Mouse (Mus musculus) intestine, postnatal 0 days (tissue): ENCODE measurements around the gene Celf2. TPM values are rescaled to one million over a fixed set of nuclear protein-coding genes. Genes with fewer than 3 reads are reported as not detected.

Source experiments
- ATAC-seq: fragments of 200-750 bp; cut with Nextera tagmentation; 2 replicates; pipeline ENCODE4 v1.8.0; 2017; ENCODE audit warnings: mild to moderate bottlenecking, moderate TSS enrichment, moderate library complexity
- H3K27ac ChIP-seq: fragments of 300-500 bp; sonication (generic); 2 replicates; pipeline ENCODE4 v1.5.1; 2014; ENCODE audit warnings: mild to moderate bottlenecking, low read depth, low read length, moderate library complexity
- H3K27me3 ChIP-seq: fragments of 300-500 bp; sonication (generic); replicated peaks from 2 replicates; pipeline ENCODE4 v1.6.1; 2014; ENCODE audit warnings: low read length, mixed read lengths; ENCODE audit not compliant: control insufficient read depth, insufficient read depth
- H3K36me3 ChIP-seq: fragments of 300-500 bp; sonication (generic); 2 replicates; pipeline ENCODE4 v1.6.1; 2014; ENCODE audit warnings: mild to moderate bottlenecking, moderate library complexity; ENCODE audit not compliant: control insufficient read depth, insufficient read depth
- H3K4me1 ChIP-seq: fragments of 300-500 bp; sonication (generic); replicated peaks from 2 replicates; pipeline ENCODE4 v1.6.1; 2014; ENCODE audit warnings: antibody characterized with exemption, low read length, mixed read lengths; ENCODE audit not compliant: control insufficient read depth, insufficient read depth
- H3K4me2 ChIP-seq: fragments of 300-500 bp; sonication (generic); replicated peaks from 2 replicates; pipeline ENCODE4 v1.6.1; 2014; ENCODE audit warnings: low read depth, mild to moderate bottlenecking, moderate library complexity
- H3K4me3 ChIP-seq: fragments of 300-500 bp; sonication (generic); 2 replicates; pipeline ENCODE4 v1.5.1; 2014; ENCODE audit warnings: low read depth, low read length
- H3K9ac ChIP-seq: fragments of 300-500 bp; sonication (generic); 2 replicates; pipeline ENCODE4 v1.6.1; 2014; ENCODE audit warnings: mild to moderate bottlenecking, low read depth, low read length
- H3K9me3 ChIP-seq: fragments of 300-500 bp; sonication (generic); 2 replicates; pipeline ENCODE4 v1.6.1; 2016; ENCODE audit warnings: mixed run types; ENCODE audit not compliant: control insufficient read depth
- CTCF ChIP-seq: sonication (generic); IDR thresholded peaks from 2 replicates; pipeline ENCODE4 v1.5.1; 2016; ENCODE audit warnings: low read depth, mild to moderate bottlenecking, control low read depth, antibody characterized with exemption, moderate library complexity
- WGBS: fragments of 180-500 bp; shearing (Covaris S2); extraction: QIAGEN DNeasy Blood & Tissue Kit; methylation state at CpG from one replicate; pipeline ENCODE4 v1.1.7; 2014; 5-methylcytosine and 5-hydroxymethylcytosine counted together
- polyA plus RNA-seq: library from polyadenylated mRNA; unstranded; fragments of >200 nt; fragmentation: Nextera tagmentation; extraction: Ambion mirVana; gene quantifications from 2 replicates; pipeline ENCODE4 v1.2.1, GENCODE M21; 2015

Gene Celf2
- polyA plus RNA-seq, 1 experiment from 2014 or later = 16.8 TPM

DNA sequence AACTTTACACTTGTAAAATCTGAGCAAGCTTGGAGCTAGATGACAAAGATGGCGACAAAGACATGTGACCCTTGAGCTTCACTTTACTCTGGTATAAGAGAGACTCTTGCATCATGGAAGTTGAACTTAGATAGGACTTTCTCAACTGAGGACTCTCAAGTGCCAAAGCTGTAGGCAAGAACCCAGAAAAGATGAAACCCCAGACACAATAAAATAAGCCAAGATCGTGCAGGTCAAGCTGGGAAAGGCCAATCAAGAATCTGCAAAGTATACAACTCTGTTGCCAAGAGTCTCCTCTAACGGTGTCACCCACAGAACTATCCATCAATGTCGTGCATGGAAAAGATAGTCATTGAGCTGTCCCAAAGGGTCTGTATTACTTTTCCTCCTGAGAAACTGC, 558.7 kb downstream of the Celf2 start:
- Histone ChIP-seq H3K27ac (no peak overlapping the region), H3K36me3 (no peaks in the 10 kb centered on the region), H3K4me2 (no peak overlapping the region), H3K4me1 (no peaks in the 10 kb centered on the region), H3K9ac (no peak overlapping the region), H3K4me3 (no peak overlapping the region), H3K27me3 (no peaks in the 10 kb centered on the region), H3K9me3 (no peaks in the 10 kb centered on the region)
- no peak for TF ChIP-seq CTCF
- whole genome bisulfite sequencing = 72% methylated on average over 4 of the region's 4 CpGs
- no peak for ATAC-seq

- Histone ChIP-seq H3K27ac (no peak overlapping the region), H3K4me1 (no peaks in the 10 kb centered on the region), H3K9ac (no peak overlapping the region), H3K27me3 (no peaks in the 10 kb centered on the region), H3K36me3 (no peaks in the 10 kb centered on the region), H3K4me2 (no peak overlapping the region), H3K9me3 (no peaks in the 10 kb centered on the region), H3K4me3 (no peak overlapping the region)
- 77% methylated on average over 9 of the region's 9 CpGs for WGBS
- no peak for ATAC-seq
- no peak for TF ChIP-seq CTCF
These were observed 563.5 kb downstream of the Celf2 start for GRCm38 (mm10) chr2:6945638-6946415.

GRCm38 (mm10) chr2:6943651-6944050, 565.7 kb downstream of the Celf2 start:
- WGBS = 78% methylated on average over 8 of the region's 8 CpGs
- no peak for TF ChIP-seq CTCF
- Histone ChIP-seq H3K27ac (no peak overlapping the region), H3K4me1 (no peaks in the 10 kb centered on the region), H3K9ac (no peak overlapping the region), H3K4me3 (no peak overlapping the region), H3K4me2 (no peak overlapping the region), H3K36me3 (no peaks in the 10 kb centered on the region), H3K9me3 (no peaks in the 10 kb centered on the region), H3K27me3 (no peaks in the 10 kb centered on the region)
- ATAC-seq = no peak

- no peak for TF ChIP-seq CTCF
- no peak overlapping the region for H3K4me3 ChIP-seq
- WGBS = 84% methylated on average over 2 of the region's 2 CpGs
- no peak overlapping the region for H3K4me2 ChIP-seq
- ATAC-seq = no peak
- no peaks in the 10 kb centered on the region for H3K36me3 ChIP-seq
- no peaks in the 10 kb centered on the region for H3K4me1 ChIP-seq
- H3K27ac ChIP-seq = no peak overlapping the region
- no peaks in the 10 kb centered on the region for H3K27me3 ChIP-seq
- H3K9me3 ChIP-seq = no peaks in the 10 kb centered on the region
- H3K9ac ChIP-seq = no peak overlapping the region
These were observed 566.5 kb downstream of the Celf2 start for GRCm38 (mm10) chr2:6942635-6943390.

DNA sequence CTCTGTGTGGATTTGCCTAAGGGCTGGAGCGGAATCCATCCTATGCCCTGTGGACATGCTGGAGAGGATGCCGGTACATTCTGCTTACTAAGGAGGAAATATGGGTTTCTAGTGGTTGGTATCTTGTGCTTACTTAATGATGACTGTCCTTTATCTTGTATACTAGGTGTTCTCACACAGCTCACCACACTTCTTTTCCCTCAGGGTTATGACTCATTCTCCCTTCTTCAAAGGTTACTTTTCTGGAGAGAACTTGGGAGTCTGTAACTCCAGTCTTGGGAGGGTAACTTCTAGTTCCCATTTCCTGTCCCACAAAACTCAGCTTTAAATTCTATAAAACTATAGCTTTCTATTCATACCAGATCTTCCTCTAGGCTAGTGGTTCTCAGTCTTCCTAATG, 570.2 kb downstream of the Celf2 start:
- H3K4me2 ChIP-seq = no peak overlapping the region
- H3K36me3 ChIP-seq = no peaks in the 10 kb centered on the region
- no peaks in the 10 kb centered on the region for H3K4me1 ChIP-seq
- no peak for ATAC-seq
- H3K27me3 ChIP-seq = no peaks in the 10 kb centered on the region
- H3K9ac ChIP-seq = no peak overlapping the region
- 95% methylated on average over 2 of the region's 2 CpGs for WGBS
- no peak overlapping the region for H3K27ac ChIP-seq
- no peak overlapping the region for H3K4me3 ChIP-seq
- H3K9me3 ChIP-seq = no peaks in the 10 kb centered on the region
- TF ChIP-seq CTCF = no peak

- no peak overlapping the region for H3K9ac ChIP-seq
- no peaks in the 10 kb centered on the region for H3K36me3 ChIP-seq
- H3K27ac ChIP-seq = no peak overlapping the region
- H3K4me2 ChIP-seq = no peak overlapping the region
- H3K9me3 ChIP-seq = no peaks in the 10 kb centered on the region
- no peak for TF ChIP-seq CTCF
- 55% methylated on average over 12 of the region's 12 CpGs for WGBS
- no peak overlapping the region for H3K4me3 ChIP-seq
- H3K27me3 ChIP-seq = no peaks in the 10 kb centered on the region
- H3K4me1 ChIP-seq = no peaks in the 10 kb centered on the region
- no peak for ATAC-seq
These were observed 576.2 kb downstream of the Celf2 start for GRCm38 (mm10) chr2:6933130-6933529.
